Mouse (Mus musculus) lung, postnatal 4 days (tissue): Measurements from ENCODE around the gene Afg1l.
A peak's percentile ranks its signal among the peaks of the same experiment; 100 is the strongest.

ENCODE experiments used
- DNase-seq, 2 experiments: peaks; one replicate each; pipeline ENCODE4 v3.0.0; 2021

Gene Afg1l

GRCm38 (mm10) chr10:42355980-42356379 lies 122.4 kb downstream of the Afg1l start:
- DNase-seq, result no peak

DNA sequence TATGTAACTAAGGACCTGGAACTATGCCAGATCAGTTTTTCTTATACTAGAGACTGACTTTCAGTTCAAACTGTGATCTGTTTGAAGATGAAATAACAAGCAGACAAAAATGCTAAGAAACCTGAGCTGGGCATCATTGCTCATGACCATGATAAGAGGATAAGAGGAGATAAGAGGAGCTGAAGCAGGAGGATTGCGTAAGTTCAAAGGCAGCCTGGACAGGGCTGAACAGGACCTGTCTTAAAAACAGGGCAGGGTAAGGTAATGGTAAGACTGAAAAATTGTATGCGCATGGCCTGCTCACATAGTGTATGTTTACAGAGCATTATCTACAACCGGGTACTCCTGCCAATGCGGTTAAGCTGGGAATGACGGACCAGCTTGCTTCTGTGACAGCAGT lies 130.4 kb downstream of the Afg1l start:
- no peak for DNase-seq

DNA sequence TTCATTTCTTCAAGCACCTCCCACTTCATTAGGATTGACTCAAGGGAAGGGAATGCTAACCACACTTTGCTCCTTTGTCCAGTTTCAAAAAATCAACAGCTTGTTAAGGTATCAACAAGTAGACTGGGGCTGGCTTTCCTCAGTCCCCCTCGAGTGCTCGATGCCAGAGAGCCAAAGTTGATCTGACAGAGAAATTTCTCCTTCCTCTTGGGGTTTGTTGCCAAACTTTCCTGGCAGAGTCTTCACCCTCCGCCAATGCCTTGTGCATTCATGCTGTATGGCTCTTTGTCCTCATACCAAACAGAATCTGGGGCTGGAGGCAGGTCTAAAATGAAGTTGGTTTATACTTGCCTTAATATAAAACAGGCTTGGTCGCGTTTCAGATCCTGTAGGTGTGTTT lies 131.2 kb downstream of the Afg1l start:
- DNase-seq, result no peak

DNA sequence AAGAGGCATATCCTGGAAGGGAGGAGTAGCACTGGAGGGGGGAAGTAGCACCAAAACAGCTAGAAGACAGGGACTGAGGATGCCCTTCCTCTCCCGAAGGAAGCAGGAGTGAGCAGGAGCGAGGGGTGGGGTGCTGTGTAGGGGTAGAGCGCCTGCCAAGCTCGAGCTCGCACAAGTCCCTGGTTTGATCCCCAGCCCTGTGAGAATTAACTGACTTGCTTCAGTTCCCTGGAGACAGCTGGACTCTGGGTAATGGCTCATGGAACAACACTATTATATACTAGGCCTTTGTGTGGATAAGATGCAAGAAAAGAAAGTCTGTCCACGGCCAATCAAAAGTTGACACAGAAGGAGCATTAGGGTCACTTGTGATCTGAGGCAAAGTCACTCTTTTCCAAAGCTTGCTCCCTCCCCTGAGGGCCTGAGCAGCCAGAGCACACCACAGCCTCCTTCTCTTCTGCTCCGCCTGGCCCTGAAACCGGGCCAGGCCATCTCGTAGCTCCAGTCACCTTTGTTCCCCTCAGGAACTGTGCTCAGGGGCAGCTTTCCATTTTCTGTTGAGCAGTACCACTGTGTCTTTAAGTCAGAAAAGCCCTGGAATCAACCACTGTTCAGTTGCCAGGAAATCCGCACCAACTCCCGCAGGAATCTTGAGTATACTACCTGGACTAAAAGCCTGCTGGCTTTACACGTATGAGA lies 132.0 kb downstream of the Afg1l start:
- no peak for DNase-seq

GRCm38 (mm10) chr10:42342714-42343113 lies 135.7 kb downstream of the Afg1l start:
- DNase-seq, result no peak

DNA sequence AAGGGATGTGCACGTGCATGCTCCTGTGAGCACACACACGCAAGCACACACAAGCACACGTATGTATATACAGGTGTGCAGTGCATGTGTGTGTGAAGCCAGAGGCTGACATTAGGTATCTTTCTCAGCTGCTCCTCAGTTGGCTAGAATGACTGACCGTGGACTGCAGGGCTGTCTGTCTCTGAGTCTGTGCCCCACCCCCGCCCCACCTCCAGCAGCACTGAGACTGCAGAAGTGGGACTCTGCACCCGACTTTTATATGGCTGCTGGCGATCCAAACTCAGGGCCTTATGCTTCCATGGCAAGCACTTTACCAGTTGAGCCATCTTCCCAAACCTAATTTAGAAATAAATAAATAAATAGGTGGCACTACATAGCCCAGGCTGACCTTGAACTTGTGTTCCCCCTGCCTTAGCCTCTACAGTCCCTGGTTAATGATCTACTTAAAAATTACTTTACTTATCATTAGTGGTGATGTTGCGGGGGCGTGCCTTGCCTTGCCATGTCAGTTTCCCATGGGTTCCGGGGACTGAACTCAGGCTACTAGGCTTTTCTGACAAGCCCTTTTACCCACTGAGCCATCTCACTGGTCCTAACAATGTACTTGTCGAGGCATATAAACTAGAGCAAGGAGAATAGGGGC lies 136.4 kb downstream of the Afg1l start:
- DNase-seq, result no peak

- DNase-seq, result no peak
These were observed 138.0 kb downstream of the Afg1l start for GRCm38 (mm10) chr10:42340426-42340793.

- no peak for DNase-seq
These were observed 138.5 kb downstream of the Afg1l start for GRCm38 (mm10) chr10:42339773-42340425.

GRCm38 (mm10) chr10:42338456-42338855 lies 139.9 kb downstream of the Afg1l start:
- no peak for DNase-seq

DNA sequence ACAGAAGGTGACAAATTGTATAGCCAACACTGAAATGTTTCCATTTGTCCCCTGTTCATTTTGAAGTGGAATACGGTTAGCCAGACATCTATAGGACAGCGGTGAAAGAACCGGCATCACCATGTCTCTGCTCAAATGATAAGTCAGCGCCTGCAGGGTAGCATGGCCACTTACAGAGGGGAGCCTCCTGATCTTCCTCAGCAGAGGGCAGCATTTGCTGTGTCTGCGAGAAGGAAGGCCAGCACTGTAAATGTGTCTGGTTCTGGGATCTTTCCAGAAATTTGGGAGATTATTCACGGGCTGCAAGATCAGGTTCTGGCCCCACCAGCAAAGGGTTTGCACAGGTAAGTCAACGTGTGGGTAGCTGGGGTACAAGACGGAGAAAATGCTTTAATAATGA lies 150.8 kb downstream of the Afg1l start:
- DNase-seq, result peak in 1 of 2 experiments; percentile 21

GRCm38 (mm10) chr10:42325305-42325704 lies 153.1 kb downstream of the Afg1l start:
- DNase-seq, result no peak

- DNase-seq, result no peak
These were observed 154.4 kb downstream of the Afg1l start for GRCm38 (mm10) chr10:42323978-42324377.

- DNase-seq, result no peak
These were observed 165.1 kb downstream of the Afg1l start for GRCm38 (mm10) chr10:42313222-42313786.

GRCm38 (mm10) chr10:42312557-42312956 lies 165.8 kb downstream of the Afg1l start:
- no peak for DNase-seq

DNA sequence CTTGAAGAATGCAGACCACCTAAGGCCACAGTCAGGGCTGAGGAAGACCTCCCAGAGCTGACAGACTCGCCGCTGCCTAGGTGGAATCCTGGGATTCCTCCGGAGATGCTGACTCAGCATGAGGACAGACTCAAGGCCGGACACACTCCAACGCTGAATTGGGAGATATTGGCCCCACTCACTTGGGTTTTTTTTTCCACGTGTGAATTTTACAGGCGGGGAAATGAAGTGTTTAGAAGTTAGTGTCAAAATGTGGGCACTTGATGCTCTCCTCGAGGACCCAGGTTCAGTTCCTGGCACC lies 169.7 kb downstream of the Afg1l start:
- no peak for DNase-seq

DNA sequence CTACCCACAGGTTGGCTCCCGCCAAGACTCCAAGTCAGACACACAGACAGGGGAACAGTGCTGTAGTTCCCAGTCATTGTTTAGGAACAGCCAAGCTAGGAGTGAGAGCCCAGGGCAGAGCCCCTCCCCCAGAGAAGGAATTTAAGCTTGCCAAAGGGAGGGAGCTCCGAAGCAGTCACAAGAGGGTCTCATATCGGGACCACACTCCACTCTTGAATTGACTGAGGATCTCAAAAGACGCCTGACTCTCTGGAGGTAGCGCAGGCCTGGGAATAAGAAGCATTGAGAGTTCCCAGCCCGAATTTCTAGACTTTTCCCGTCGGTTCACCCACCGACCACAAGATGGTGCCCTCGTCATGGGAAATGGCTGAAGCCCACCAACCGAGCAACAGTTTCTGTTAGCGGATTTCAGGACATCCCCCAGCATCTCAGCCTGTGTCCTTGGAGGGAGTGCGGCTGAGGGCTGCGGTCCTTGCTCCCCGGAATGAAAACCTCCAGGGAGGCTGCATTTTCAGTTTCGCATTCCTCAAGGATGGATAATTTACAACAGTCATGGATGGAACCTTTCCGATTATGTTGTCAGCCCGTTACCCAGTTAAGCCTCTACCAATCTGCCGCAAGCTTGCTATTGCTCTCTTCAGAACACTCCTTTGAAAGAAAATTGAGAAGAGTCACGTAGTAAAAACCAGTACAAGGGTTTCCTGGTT lies 170.2 kb downstream of the Afg1l start:
- peak; percentile 71 to 84 for DNase-seq

- no peak for DNase-seq
These were observed 171.9 kb downstream of the Afg1l start for GRCm38 (mm10) chr10:42306422-42306821.

DNA sequence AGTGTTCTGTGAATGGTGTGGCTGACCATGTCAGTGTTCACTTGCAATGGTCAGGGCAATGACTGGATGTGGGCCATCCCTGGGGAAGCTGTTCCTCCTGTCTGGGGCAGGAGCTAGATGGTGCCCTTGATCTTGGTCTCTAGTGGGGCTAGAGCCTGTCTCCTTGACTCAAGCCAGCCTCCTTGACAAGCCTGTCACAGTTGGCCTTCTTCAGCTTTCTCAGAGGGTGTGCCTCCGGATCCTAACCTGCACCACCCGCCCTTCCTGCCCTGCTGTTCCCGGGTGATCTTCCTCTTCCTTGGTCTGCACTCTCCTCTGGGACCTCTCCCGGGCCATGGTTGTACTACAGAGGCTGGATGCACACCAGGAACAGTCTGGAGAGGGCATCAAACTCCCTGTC lies 177.6 kb downstream of the Afg1l start:
- DNase-seq, result no peak

GRCm38 (mm10) chr10:42299967-42300366 lies 178.4 kb downstream of the Afg1l start:
- DNase-seq, result no peak

GRCm38 (mm10) chr10:42299426-42299825 lies 178.9 kb downstream of the Afg1l start:
- DNase-seq, result no peak

DNA sequence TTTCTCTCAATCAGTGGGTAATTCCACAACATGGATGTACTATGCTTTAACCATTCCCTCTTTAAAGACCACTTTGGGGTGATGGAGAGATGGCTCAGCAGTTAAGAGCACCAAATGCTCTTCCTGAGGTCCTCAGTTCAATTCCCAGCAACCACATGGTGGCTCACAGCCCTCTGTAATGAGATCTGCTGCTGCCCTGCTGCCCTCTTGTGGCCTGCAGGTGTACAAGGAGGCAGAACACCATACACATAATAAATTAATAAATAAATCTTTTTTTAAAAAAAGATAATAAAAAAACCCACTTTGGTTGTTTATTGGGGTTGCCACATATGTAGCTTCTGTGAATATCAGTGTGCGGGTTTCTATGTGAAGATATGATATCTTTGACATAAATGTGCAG lies 180.4 kb downstream of the Afg1l start:
- no peak for DNase-seq

GRCm38 (mm10) chr10:42297109-42297508 lies 181.3 kb downstream of the Afg1l start:
- DNase-seq, result no peak

DNA sequence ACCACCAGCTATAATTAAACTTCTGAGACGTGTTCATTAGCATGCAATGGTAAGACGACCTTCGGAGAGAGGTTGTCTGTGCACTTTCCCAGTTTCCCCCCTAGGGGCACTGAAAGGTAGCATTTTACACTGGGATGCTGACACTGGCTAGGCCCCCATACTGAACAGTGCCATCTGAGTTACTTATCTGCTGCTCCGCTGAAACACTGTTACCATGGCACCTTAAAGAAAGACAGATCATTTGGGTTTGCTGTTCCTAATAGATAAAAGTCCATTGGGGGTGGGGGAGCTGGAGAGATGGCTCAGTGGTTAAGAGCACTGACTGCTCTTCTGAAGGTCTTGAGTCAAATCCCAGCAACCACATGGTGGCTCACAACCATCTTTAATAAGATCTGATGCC lies 181.8 kb downstream of the Afg1l start:
- no peak for DNase-seq

DNA sequence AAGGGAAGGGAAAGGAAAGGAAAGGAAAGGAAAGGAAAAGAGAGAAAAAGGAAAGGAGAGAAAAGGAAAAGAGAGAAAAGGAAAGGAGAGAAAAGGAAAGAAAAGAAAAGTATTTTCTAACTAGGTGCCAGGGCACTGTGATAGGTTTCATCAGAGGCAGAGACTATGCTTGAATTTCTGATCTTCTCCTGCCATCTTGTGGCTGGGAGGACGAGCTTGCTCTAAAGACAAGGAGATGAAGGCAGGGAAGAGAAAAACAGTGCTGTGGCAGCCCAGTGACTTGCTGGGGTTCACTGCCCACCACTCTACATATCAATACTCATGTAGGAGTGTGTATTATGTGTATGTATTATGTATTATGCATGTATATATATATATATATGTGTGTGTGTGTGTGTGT lies 183.3 kb downstream of the Afg1l start:
- DNase-seq, result peak in 1 of 2 experiments; percentile 27
